Comparison of ENCODE assay signal across 13 mouse cellular contexts in genomic region chr14:29268609-29269008, GRCm38 (mm10).
DNase-seq lines count a peak whose midpoint lies in the region; ATAC-seq and TF ChIP-seq lines count a peak whose summit lies in the region.
"Had no signal": no experiment of that assay in that cellular context is flagged by ENCODE, and none has a peak within 500 bp of the region (broad histone marks: within the 10 kb centered on the region; RNA-seq: fewer than 3 reads in every experiment).

No protein-coding gene starts in this region.

- ATAC-seq in hindbrain, embryonic 11.5 days (ENCODE audit: low FRiP score): no peak
- no peak for ATAC-seq in hindbrain, embryonic 16.5 days
- ATAC-seq in Patski: peak; percentile 35
- ATAC-seq in hindbrain, embryonic 13.5 days (ENCODE audit: low FRiP score): no peak

- no peak overlapping the region for H3K4me3 ChIP-seq in hindbrain, embryonic 11.5 days (ENCODE audit: low read depth, low read length)
- H3K4me3 ChIP-seq in hindbrain, embryonic 16.5 days (ENCODE audit: low read length): no peak overlapping the region
- no peak overlapping the region for H3K4me3 ChIP-seq in hindbrain, embryonic 13.5 days
- no peak overlapping the region for H3K4me3 ChIP-seq in gastrocnemius, adult 2 months
- H3K4me3 ChIP-seq: erythroblast, embryonic 14.5 days; lung, embryonic 15.5 days had no signal

- in situ Hi-C loops in Patski (cut with MboI; ENCODE audit: low pct_unique_long_range_greater_than_20kb): no loop called here

- no peak overlapping the region for H3K27ac ChIP-seq in hindbrain, embryonic 11.5 days (ENCODE audit: low read depth, low read length)
- H3K27ac ChIP-seq in hindbrain, embryonic 16.5 days (ENCODE audit: low read depth, low read length): no peak overlapping the region
- H3K27ac ChIP-seq in hindbrain, embryonic 13.5 days: 0 out of 2 replicates have a peak overlapping the region, but pooled peaks have one; percentile 23
- H3K27ac ChIP-seq in gastrocnemius, adult 2 months: no peak overlapping the region
- H3K27ac ChIP-seq: lung, embryonic 15.5 days had no signal

- H3K9ac ChIP-seq in hindbrain, embryonic 11.5 days (ENCODE audit: low read depth, low read length): no peak overlapping the region
- no peak overlapping the region for H3K9ac ChIP-seq in hindbrain, embryonic 16.5 days (ENCODE audit: low read depth, low read length)
- H3K9ac ChIP-seq in hindbrain, embryonic 13.5 days: no peak overlapping the region
- H3K9ac ChIP-seq: lung, embryonic 15.5 days had no signal

- CTCF ChIA-PET in Patski (lab: Charles Lee): no interaction called here

- peak; percentile 27 for DNase-seq in hindbrain, embryonic 11.5 days (ENCODE audit: low spot score)
- DNase-seq in Patski (ENCODE audit: low read depth, low spot score): peak; percentile 31
- DNase-seq in cerebellum, postnatal 14 days: peak; percentile 31 to 50
- DNase-seq in left cerebral cortex, postnatal 14 days (ENCODE audit: low spot score in 2 of 2): no peak
- no peak for DNase-seq in spleen, adult 12 weeks (ENCODE audit: low spot score)
- no peak for DNase-seq in gastrocnemius, adult 2 months
- DNase-seq: heart, postnatal 36 days; kidney, postnatal 25 days; layer of hippocampus, postnatal 36 days had no signal

- H3K9me3 ChIP-seq in hindbrain, embryonic 11.5 days (ENCODE audit: control insufficient read depth, low read length): no peaks in the 10 kb centered on the region
- no peaks in the 10 kb centered on the region for H3K9me3 ChIP-seq in hindbrain, embryonic 16.5 days (ENCODE audit: control insufficient read depth, low read length)
- no peaks in the 10 kb centered on the region for H3K9me3 ChIP-seq in hindbrain, embryonic 13.5 days
- H3K9me3 ChIP-seq: lung, embryonic 15.5 days had no signal

- TF ChIP-seq CTCF in Patski (IDR thresholded peaks at IDR 0.05): peak; percentile 8
- no peak for TF ChIP-seq CTCF in gastrocnemius, adult 2 months (IDR thresholded peaks at IDR 0.05)

- peaks cover 2% of the 10 kb centered on the region; the same call in 1 of the 2 replicates for H3K4me1 ChIP-seq in hindbrain, embryonic 11.5 days (replicated peaks; ENCODE audit: control insufficient read depth, insufficient read depth, low read length)
- H3K4me1 ChIP-seq in hindbrain, embryonic 16.5 days (ENCODE audit: control insufficient read depth, insufficient read depth, low read depth, low read length): no peaks in the 10 kb centered on the region
- peaks cover 31% of the 10 kb centered on the region for H3K4me1 ChIP-seq in hindbrain, embryonic 13.5 days (replicated peaks)
- H3K4me1 ChIP-seq: lung, embryonic 15.5 days had no signal

- WGBS in hindbrain, embryonic 11.5 days: 42% methylated on average over 5 of the region's 5 CpGs
- 43% methylated on average over 5 of the region's 5 CpGs for WGBS in hindbrain, embryonic 16.5 days
- WGBS in hindbrain, embryonic 13.5 days: 30% methylated on average over 5 of the region's 5 CpGs

- H3K36me3 ChIP-seq in hindbrain, embryonic 11.5 days (ENCODE audit: control insufficient read depth, insufficient read depth, low read length): no peaks in the 10 kb centered on the region
- no peaks in the 10 kb centered on the region for H3K36me3 ChIP-seq in hindbrain, embryonic 16.5 days (ENCODE audit: control insufficient read depth, insufficient read depth, low read length)
- H3K36me3 ChIP-seq in hindbrain, embryonic 13.5 days: no peaks in the 10 kb centered on the region
- H3K36me3 ChIP-seq: lung, embryonic 15.5 days had no signal

- no peaks in the 10 kb centered on the region; the same call in 1 of the 2 replicates for H3K27me3 ChIP-seq in hindbrain, embryonic 11.5 days (ENCODE audit: control insufficient read depth, insufficient read depth, low read length)
- H3K27me3 ChIP-seq in hindbrain, embryonic 16.5 days (replicated peaks; ENCODE audit: control insufficient read depth, insufficient read depth, low read length): no peaks in the 10 kb centered on the region
- H3K27me3 ChIP-seq in Patski: no peaks in the 10 kb centered on the region
- H3K27me3 ChIP-seq in hindbrain, embryonic 13.5 days: no peaks in the 10 kb centered on the region
- H3K27me3 ChIP-seq: lung, embryonic 15.5 days had no signal

- intact Hi-C loops in left cerebral cortex, postnatal 14 days (cut with DNase I): no loop called here
- intact Hi-C loops in gastrocnemius, adult 2 months (cut with DNase I): loop anchor here (5.0 kb wide), 1 partner anchor 146 kb away; no protein-coding TSS in a partner anchor

- H3K4me2 ChIP-seq in hindbrain, embryonic 11.5 days (replicated peaks; ENCODE audit: low read depth, low read length): no peak overlapping the region
- H3K4me2 ChIP-seq in hindbrain, embryonic 16.5 days (ENCODE audit: low read length): no peak overlapping the region
- H3K4me2 ChIP-seq in hindbrain, embryonic 13.5 days: no peak overlapping the region
- H3K4me2 ChIP-seq: lung, embryonic 15.5 days had no signal

- POLR2A ChIA-PET in Patski (lab: Charles Lee): interaction anchor here (0.6 kb wide), 1 partner anchor 52 kb away, joined by 5 read pairs; no protein-coding TSS in a partner anchor

Comparison
In these comparisons a context has a peak if more than half of its experiments do, and no peak if none do; other contexts are left out.
1. DNase-seq: peak in hindbrain, embryonic 11.5 days (single experiment), Patski (single experiment) and cerebellum, postnatal 14 days (2 of 2); none in left cerebral cortex, postnatal 14 days (0 of 2), spleen, adult 12 weeks (single experiment) and gastrocnemius, adult 2 months (single experiment).